Mouse (Mus musculus) lung, postnatal 0 days (tissue): ENCODE data around the gene Rai1. TPM values are rescaled to one million over a fixed set of nuclear protein-coding genes. Genes with fewer than 3 reads are reported as not detected.

Experiments used
- ATAC-seq: fragments of 200-750 bp; cut with Nextera tagmentation; 2 replicates; pipeline ENCODE4 v1.8.0; 2017; ENCODE audit warnings: moderate library complexity
- DNase-seq: peaks from one replicate; pipeline ENCODE4 v3.0.0-alpha.2; 2016; ENCODE audit warnings: low spot score
- H3K27ac ChIP-seq: fragments of 300-500 bp; sonication (generic); 2 replicates; pipeline ENCODE4 v1.5.1; 2014; ENCODE audit warnings: antibody characterized with exemption, mild to moderate bottlenecking, low read length, mixed read lengths
- H3K27me3 ChIP-seq: fragments of 300-500 bp; sonication (generic); replicated peaks from 2 replicates; pipeline ENCODE4 v1.6.1; 2014; ENCODE audit warnings: low read length, mixed read lengths; ENCODE audit not compliant: insufficient read depth
- H3K36me3 ChIP-seq: fragments of 300-500 bp; sonication (generic); 2 replicates; pipeline ENCODE4 v1.6.1; 2014; ENCODE audit warnings: low read length, mixed read lengths; ENCODE audit not compliant: insufficient read depth
- H3K4me1 ChIP-seq: fragments of 300-500 bp; sonication (generic); 2 replicates; pipeline ENCODE4 v1.6.1; 2014; ENCODE audit warnings: antibody characterized with exemption, low read depth, low read length, mixed read lengths; ENCODE audit not compliant: insufficient read depth
- H3K4me2 ChIP-seq: fragments of 300-500 bp; sonication (generic); replicated peaks from 2 replicates; pipeline ENCODE4 v1.6.1; 2014; ENCODE audit warnings: low read depth, mild to moderate bottlenecking, low read length, moderate library complexity, mixed read lengths
- H3K4me3 ChIP-seq: fragments of 300-500 bp; sonication (generic); 2 replicates; pipeline ENCODE4 v1.5.1; 2014; ENCODE audit warnings: low read depth, low read length
- H3K9ac ChIP-seq: fragments of 300-500 bp; sonication (generic); replicated peaks from 2 replicates; pipeline ENCODE4 v1.6.1; 2014; ENCODE audit warnings: low read depth, mild to moderate bottlenecking
- H3K9me3 ChIP-seq: fragments of 300-500 bp; sonication (generic); 2 replicates; pipeline ENCODE4 v1.6.1; 2016; ENCODE audit warnings: low read length, mixed read lengths
- CTCF ChIP-seq: IDR thresholded peaks from 2 replicates; pipeline ENCODE4 v1.5.1; 2016; ENCODE audit warnings: antibody characterized with exemption, mild to moderate bottlenecking
- EP300 ChIP-seq: IDR thresholded peaks from 2 replicates; pipeline ENCODE4 v1.6.1; 2016; ENCODE audit warnings: antibody characterized with exemption, mild to moderate bottlenecking, control low read depth
- WGBS: fragments of 180-500 bp; shearing (Covaris S2); extraction: QIAGEN DNeasy Blood & Tissue Kit; methylation state at CpG from one replicate; pipeline ENCODE4 v1.1.7; 2014; 5-methylcytosine and 5-hydroxymethylcytosine counted together
- polyA plus RNA-seq: library from polyadenylated mRNA; unstranded; fragments of >200 nt; fragmentation: Nextera tagmentation; extraction: Ambion mirVana; gene quantifications from 2 replicates; pipeline ENCODE4 v1.2.1, GENCODE M21; 2015

Gene Rai1
- polyA plus RNA-seq, 1 experiment from 2014 or later: 16.2 TPM

- no peak overlapping the region for H3K9ac ChIP-seq
- DNase-seq (no peak), ATAC-seq (no peak)
- TF ChIP-seq CTCF: no peak
- no peak for TF ChIP-seq EP300
- H3K27ac ChIP-seq: no peak overlapping the region
- peaks cover 4% of the 10 kb centered on the region; the same call in 1 of the 2 replicates for H3K9me3 ChIP-seq
- no peaks in the 10 kb centered on the region for H3K4me1 ChIP-seq
- no peak overlapping the region for H3K4me3 ChIP-seq
- no peaks in the 10 kb centered on the region for H3K27me3 ChIP-seq
- WGBS: 64% methylated on average over 5 of the region's 5 CpGs
- H3K36me3 ChIP-seq: peaks cover 5% of the 10 kb centered on the region; the same call in 1 of the 2 replicates
- H3K4me2 ChIP-seq: no peak overlapping the region
Measured at GRCm38 (mm10) chr11:60196344-60196743, 91.5 kb downstream of the Rai1 start.

- ATAC-seq (no peak), DNase-seq (no peak)
- Histone ChIP-seq H3K27ac (no peak overlapping the region), H3K4me1 (no peaks in the 10 kb centered on the region), H3K9ac (no peak overlapping the region), H3K4me2 (no peak overlapping the region), H3K9me3 (peaks cover 4% of the 10 kb centered on the region; the same call in 1 of the 2 replicates), H3K4me3 (no peak overlapping the region), H3K27me3 (no peaks in the 10 kb centered on the region), H3K36me3 (peaks cover 13% of the 10 kb centered on the region)
- 64% methylated on average over 24 of the region's 24 CpGs for WGBS
- no peak for TF ChIP-seq EP300
- TF ChIP-seq CTCF: no peak
Measured at GRCm38 (mm10) chr11:60197998-60198619, 93.3 kb downstream of the Rai1 start.

- TF ChIP-seq CTCF: no peak
- no peak for TF ChIP-seq EP300
- Histone ChIP-seq H3K27ac (no peak overlapping the region), H3K36me3 (peaks cover 17% of the 10 kb centered on the region), H3K27me3 (no peaks in the 10 kb centered on the region), H3K4me3 (no peak overlapping the region), H3K4me1 (no peaks in the 10 kb centered on the region), H3K9ac (no peak overlapping the region), H3K4me2 (no peak overlapping the region), H3K9me3 (peaks cover 4% of the 10 kb centered on the region; the same call in 1 of the 2 replicates)
- DNase-seq (no peak), ATAC-seq (no peak)
- 75% methylated on average over 12 of the region's 12 CpGs for WGBS
Measured at GRCm38 (mm10) chr11:60198651-60199050, 93.8 kb downstream of the Rai1 start.

GRCm38 (mm10) chr11:60199702-60200184, 94.9 kb downstream of the Rai1 start:
- WGBS: 13% methylated on average over 18 of the region's 18 CpGs
- H3K27me3 ChIP-seq: no peaks in the 10 kb centered on the region
- H3K27ac ChIP-seq: no peak overlapping the region
- peaks cover 22% of the 10 kb centered on the region for H3K36me3 ChIP-seq
- TF ChIP-seq EP300 (no peak), CTCF (peak; percentile 99)
- peaks cover 4% of the 10 kb centered on the region; the same call in 1 of the 2 replicates for H3K9me3 ChIP-seq
- H3K4me2 ChIP-seq: no peak overlapping the region
- no peak overlapping the region for H3K4me3 ChIP-seq
- H3K4me1 ChIP-seq: no peaks in the 10 kb centered on the region
- H3K9ac ChIP-seq: no peak overlapping the region
- DNase-seq: peak; percentile 85
- ATAC-seq: peak; percentile 78

GRCm38 (mm10) chr11:60200384-60200783, 95.6 kb downstream of the Rai1 start:
- no peak overlapping the region for H3K9ac ChIP-seq
- no peaks in the 10 kb centered on the region for H3K4me1 ChIP-seq
- TF ChIP-seq EP300 (no peak), CTCF (no peak)
- H3K36me3 ChIP-seq: peaks cover 22% of the 10 kb centered on the region
- DNase-seq (no peak), ATAC-seq (no peak)
- H3K4me2 ChIP-seq: no peak overlapping the region
- no peaks in the 10 kb centered on the region for H3K27me3 ChIP-seq
- no peak overlapping the region for H3K4me3 ChIP-seq
- 80% methylated on average over 11 of the region's 11 CpGs for WGBS
- H3K9me3 ChIP-seq: no peaks in the 10 kb centered on the region
- H3K27ac ChIP-seq: no peak overlapping the region

- no peak for TF ChIP-seq EP300
- TF ChIP-seq CTCF: no peak
- H3K27me3 ChIP-seq: no peaks in the 10 kb centered on the region
- WGBS: 88% methylated on average over 26 of the region's 26 CpGs
- ATAC-seq (no peak), DNase-seq (no peak)
- H3K27ac ChIP-seq: no peak overlapping the region
- H3K4me2 ChIP-seq: no peak overlapping the region
- peaks cover 22% of the 10 kb centered on the region for H3K36me3 ChIP-seq
- no peaks in the 10 kb centered on the region for H3K9me3 ChIP-seq
- H3K4me1 ChIP-seq: no peaks in the 10 kb centered on the region
- H3K9ac ChIP-seq: no peak overlapping the region
- no peak overlapping the region for H3K4me3 ChIP-seq
Measured at GRCm38 (mm10) chr11:60202710-60203638, 98.2 kb downstream of the Rai1 start.
